Mouse (Mus musculus): ENCODE measurements at regions not wholly inside any gene's neighbourhood (a gene's known extent, or its start where the extent isn't known, plus 50 kb on each side); places are given as distances from the start of the nearest gene placed in this dataset.

- DNase-seq, result peak; percentile 15
Observed at GRCm38 (mm10) chr11:38938124-38938883, 1702.5 kb upstream of the Tenm2 start.

Measured in kidney, postnatal 14 days (tissue).